Mouse (Mus musculus) limb, embryonic 10.5 days (tissue): ENCODE results near the gene Tmod1. TPM values are rescaled to one million over a fixed set of nuclear protein-coding genes. Genes with fewer than 3 reads are reported as not detected.

Experiments used
- DNase-seq: peaks from one replicate; pipeline ENCODE4 v3.0.0-alpha.2; 2017; ENCODE audit warnings: low spot score
- H3K27ac ChIP-seq: fragments of 300-500 bp; sonication (generic); 2 replicates; pipeline ENCODE4 v1.5.1; 2016; ENCODE audit warnings: mild to moderate bottlenecking
- H3K27me3 ChIP-seq: fragments of 300-500 bp; sonication (generic); 2 replicates; pipeline ENCODE4 v1.6.1; 2016; ENCODE audit warnings: low read depth, mild to moderate bottlenecking; ENCODE audit not compliant: poor library complexity, severe bottlenecking
- H3K36me3 ChIP-seq: fragments of 300-500 bp; sonication (generic); 2 replicates; pipeline ENCODE4 v1.6.1; 2016; ENCODE audit warnings: mild to moderate bottlenecking, moderate library complexity
- H3K4me1 ChIP-seq: fragments of 300-500 bp; sonication (generic); 2 replicates; pipeline ENCODE4 v1.6.1; 2016
- H3K4me3 ChIP-seq: fragments of 300-500 bp; sonication (generic); 2 replicates; pipeline ENCODE4 v1.5.1; 2016; ENCODE audit warnings: mild to moderate bottlenecking, moderate library complexity
- H3K9me3 ChIP-seq: fragments of 300-500 bp; sonication (generic); replicated peaks from 2 replicates; pipeline ENCODE4 v1.6.1; 2016; ENCODE audit warnings: mild to moderate bottlenecking
- WGBS: fragments of 180-500 bp; shearing (Covaris S2); methylation state at CpG from one replicate; pipeline ENCODE4 v1.1.7; 2016; 5-methylcytosine and 5-hydroxymethylcytosine counted together
- polyA plus RNA-seq: library from polyadenylated mRNA; unstranded; fragments of >200 nt; fragmentation: Nextera tagmentation; extraction: Ambion mirVana; gene quantifications from 2 replicates; pipeline ENCODE4 v1.2.1, GENCODE M21; 2016

The Tmod1 gene
- polyA plus RNA-seq, 1 experiment from 2014 or later, result 2.0 TPM

GRCm38 (mm10) chr4:46099132-46099531, 60.4 kb downstream of the Tmod1 start:
- Histone ChIP-seq H3K27ac (no peak overlapping the region), H3K27me3 (peaks cover 5% of the 10 kb centered on the region; the same call in 1 of the 2 replicates), H3K9me3 (no peaks in the 10 kb centered on the region; the same call in 1 of the 2 replicates), H3K4me1 (peaks cover 31% of the 10 kb centered on the region), H3K36me3 (no peaks in the 10 kb centered on the region), H3K4me3 (no peak overlapping the region)
- WGBS, result 80% methylated on average over 9 of the region's 9 CpGs
- DNase-seq, result no peak

- Histone ChIP-seq H3K4me1 (peaks cover 27% of the 10 kb centered on the region), H3K9me3 (no peaks in the 10 kb centered on the region; the same call in 1 of the 2 replicates), H3K36me3 (no peaks in the 10 kb centered on the region), H3K27ac (peak overlapping the region; percentile 64; the same call in 1 of the 2 replicates), H3K4me3 (no peak overlapping the region), H3K27me3 (peaks cover 5% of the 10 kb centered on the region; the same call in 1 of the 2 replicates)
- no peak for DNase-seq
- 49% methylated on average over 7 of the region's 7 CpGs for WGBS
Measured at GRCm38 (mm10) chr4:46100539-46100938, 61.8 kb downstream of the Tmod1 start.

- no peaks in the 10 kb centered on the region for H3K36me3 ChIP-seq
- 23% methylated on average over 14 of the region's 14 CpGs for WGBS
- peaks cover 5% of the 10 kb centered on the region; the same call in 1 of the 2 replicates for H3K27me3 ChIP-seq
- H3K4me3 ChIP-seq, result peak overlapping the region; percentile 8; the same call in 1 of the 2 replicates
- peaks cover 23% of the 10 kb centered on the region for H3K4me1 ChIP-seq
- DNase-seq, result peak; percentile 49
- H3K27ac ChIP-seq, result peak overlapping the region; percentile 64
- no peaks in the 10 kb centered on the region; the same call in 1 of the 2 replicates for H3K9me3 ChIP-seq
Measured at GRCm38 (mm10) chr4:46101211-46101711, 62.5 kb downstream of the Tmod1 start.

GRCm38 (mm10) chr4:46102078-46102769, 63.5 kb downstream of the Tmod1 start:
- no peaks in the 10 kb centered on the region; the same call in 1 of the 2 replicates for H3K9me3 ChIP-seq
- no peak overlapping the region for H3K4me3 ChIP-seq
- H3K27ac ChIP-seq, result no peak overlapping the region
- H3K27me3 ChIP-seq, result peaks cover 5% of the 10 kb centered on the region; the same call in 1 of the 2 replicates
- WGBS, result 95% methylated on average over 10 of the region's 10 CpGs
- H3K36me3 ChIP-seq, result no peaks in the 10 kb centered on the region
- peaks cover 23% of the 10 kb centered on the region for H3K4me1 ChIP-seq
- DNase-seq, result no peak

GRCm38 (mm10) chr4:46110084-46110483, 71.3 kb downstream of the Tmod1 start:
- no peak overlapping the region for H3K4me3 ChIP-seq
- no peaks in the 10 kb centered on the region for H3K4me1 ChIP-seq
- H3K9me3 ChIP-seq, result no peaks in the 10 kb centered on the region
- H3K27me3 ChIP-seq, result no peaks in the 10 kb centered on the region
- WGBS, result 89% methylated on average over 8 of the region's 8 CpGs
- H3K36me3 ChIP-seq, result peaks cover 21% of the 10 kb centered on the region
- DNase-seq, result no peak
- no peak overlapping the region for H3K27ac ChIP-seq

GRCm38 (mm10) chr4:46111361-46111760, 72.6 kb downstream of the Tmod1 start:
- no peaks in the 10 kb centered on the region for H3K4me1 ChIP-seq
- DNase-seq, result no peak
- H3K36me3 ChIP-seq, result peaks cover 33% of the 10 kb centered on the region
- no peaks in the 10 kb centered on the region for H3K27me3 ChIP-seq
- no peak overlapping the region for H3K4me3 ChIP-seq
- H3K9me3 ChIP-seq, result no peaks in the 10 kb centered on the region
- 75% methylated on average over 3 of the region's 3 CpGs for WGBS
- no peak overlapping the region for H3K27ac ChIP-seq

- Histone ChIP-seq H3K36me3 (peaks cover 73% of the 10 kb centered on the region), H3K27ac (no peak overlapping the region), H3K4me1 (no peaks in the 10 kb centered on the region), H3K4me3 (no peak overlapping the region), H3K9me3 (no peaks in the 10 kb centered on the region), H3K27me3 (no peaks in the 10 kb centered on the region)
- 78% methylated on average over 1 of the region's 1 CpGs for WGBS
- no peak for DNase-seq
Measured at GRCm38 (mm10) chr4:46115308-46115707, 76.6 kb downstream of the Tmod1 start.

- Histone ChIP-seq H3K27ac (no peak overlapping the region), H3K4me3 (no peak overlapping the region), H3K36me3 (peaks cover 86% of the 10 kb centered on the region), H3K4me1 (no peaks in the 10 kb centered on the region), H3K9me3 (no peaks in the 10 kb centered on the region), H3K27me3 (no peaks in the 10 kb centered on the region)
- DNase-seq, result no peak
- 89% methylated on average over 10 of the region's 10 CpGs for WGBS
Measured at GRCm38 (mm10) chr4:46116544-46117175, 77.9 kb downstream of the Tmod1 start.

- Histone ChIP-seq H3K4me3 (no peak overlapping the region), H3K36me3 (peaks cover 95% of the 10 kb centered on the region), H3K9me3 (no peaks in the 10 kb centered on the region), H3K4me1 (no peaks in the 10 kb centered on the region), H3K27ac (no peak overlapping the region), H3K27me3 (no peaks in the 10 kb centered on the region)
- no peak for DNase-seq
- WGBS, result 96% methylated on average over 4 of the region's 4 CpGs
Measured at GRCm38 (mm10) chr4:46117536-46117935, 78.8 kb downstream of the Tmod1 start.

- Histone ChIP-seq H3K36me3 (peaks cover 99% of the 10 kb centered on the region), H3K9me3 (no peaks in the 10 kb centered on the region), H3K27me3 (no peaks in the 10 kb centered on the region), H3K4me3 (no peak overlapping the region), H3K27ac (no peak overlapping the region), H3K4me1 (no peaks in the 10 kb centered on the region)
- WGBS, result 96% methylated on average over 14 of the region's 14 CpGs
- DNase-seq, result no peak
Measured at GRCm38 (mm10) chr4:46119514-46120094, 80.9 kb downstream of the Tmod1 start.

GRCm38 (mm10) chr4:46120767-46121166, 82.0 kb downstream of the Tmod1 start:
- H3K36me3 ChIP-seq, result peaks cover 100% of the 10 kb centered on the region
- no peaks in the 10 kb centered on the region for H3K4me1 ChIP-seq
- DNase-seq, result no peak
- H3K27me3 ChIP-seq, result no peaks in the 10 kb centered on the region
- no peak overlapping the region for H3K4me3 ChIP-seq
- WGBS, result 90% methylated on average over 3 of the region's 3 CpGs
- H3K9me3 ChIP-seq, result no peaks in the 10 kb centered on the region
- H3K27ac ChIP-seq, result no peak overlapping the region

- WGBS, result 98% methylated on average over 6 of the region's 6 CpGs
- no peaks in the 10 kb centered on the region for H3K9me3 ChIP-seq
- DNase-seq, result no peak
- no peaks in the 10 kb centered on the region for H3K4me1 ChIP-seq
- H3K36me3 ChIP-seq, result peaks cover 96% of the 10 kb centered on the region
- no peak overlapping the region for H3K27ac ChIP-seq
- no peaks in the 10 kb centered on the region for H3K27me3 ChIP-seq
- H3K4me3 ChIP-seq, result no peak overlapping the region
Measured at GRCm38 (mm10) chr4:46123358-46123757, 84.6 kb downstream of the Tmod1 start.

GRCm38 (mm10) chr4:46126541-46126940, 87.8 kb downstream of the Tmod1 start:
- WGBS, result 44% methylated on average over 2 of the region's 2 CpGs
- Histone ChIP-seq H3K27me3 (no peaks in the 10 kb centered on the region), H3K4me3 (no peak overlapping the region), H3K9me3 (no peaks in the 10 kb centered on the region), H3K36me3 (peaks cover 95% of the 10 kb centered on the region), H3K4me1 (no peaks in the 10 kb centered on the region), H3K27ac (no peak overlapping the region)
- DNase-seq, result peak; percentile 71
